Mouse (Mus musculus): ENCODE data around the gene Cox18. TPM values are rescaled to one million over a fixed set of nuclear protein-coding genes. Genes with fewer than 3 reads are reported as not detected.

The Cox18 gene
- polyA plus RNA-seq, 1 experiment from 2014 or later, result 29.2 TPM

Other genes with a start within 250 kb of the Cox18 start
- 28.8 and 30.7 TPM in 2 replicates for gene Ankrd17, start 142.6 kb upstream of the Cox18 start, polyA plus RNA-seq (2015; fragmentation: Nextera tagmentation; extraction: Ambion mirVana)
- 7.0 and 7.4 TPM in 2 replicates for gene Gm9958, start 143.2 kb upstream of the Cox18 start, polyA plus RNA-seq (2015; fragmentation: Nextera tagmentation; extraction: Ambion mirVana)
- 5.3 TPM in 1 of 2 replicates, not detected in the other for gene Alb, start 236.9 kb upstream of the Cox18 start, polyA plus RNA-seq (2015; fragmentation: Nextera tagmentation; extraction: Ambion mirVana)

All from forebrain, embryonic 13.5 days (tissue).